Mouse (Mus musculus) intestine, embryonic 16.5 days (tissue): ENCODE results near the gene Kcna10. TPM values are rescaled to one million over a fixed set of nuclear protein-coding genes. Genes with fewer than 3 reads are reported as not detected.

Experiments
- ATAC-seq: fragments of 200-750 bp; cut with Nextera tagmentation; 2 replicates; pipeline ENCODE4 v1.8.0; 2017; ENCODE audit warnings: moderate TSS enrichment, moderate library complexity
- H3K27ac ChIP-seq: fragments of 300-500 bp; sonication (generic); 2 replicates; pipeline ENCODE4 v1.5.1; 2014; ENCODE audit warnings: mild to moderate bottlenecking, low read length
- H3K27me3 ChIP-seq: fragments of 300-500 bp; sonication (generic); replicated peaks from 2 replicates; pipeline ENCODE4 v1.6.1; 2014; ENCODE audit warnings: low read length, control low read depth, mixed read lengths; ENCODE audit not compliant: control insufficient read depth, insufficient read depth
- H3K36me3 ChIP-seq: fragments of 300-500 bp; sonication (generic); 2 replicates; pipeline ENCODE4 v1.6.1; 2014; ENCODE audit warnings: low read length, control low read depth; ENCODE audit not compliant: control insufficient read depth, insufficient read depth
- H3K4me1 ChIP-seq: fragments of 300-500 bp; sonication (generic); 2 replicates; pipeline ENCODE4 v1.6.1; 2014; ENCODE audit warnings: low read length, control low read depth, mixed read lengths; ENCODE audit not compliant: control insufficient read depth, insufficient read depth
- H3K4me2 ChIP-seq: fragments of 300-500 bp; sonication (generic); 2 replicates; pipeline ENCODE4 v1.6.1; 2014; ENCODE audit warnings: low read depth, low read length, control low read depth
- H3K4me3 ChIP-seq: fragments of 300-500 bp; sonication (generic); 2 replicates; pipeline ENCODE4 v1.5.1; 2014; ENCODE audit warnings: mild to moderate bottlenecking, low read length
- H3K9ac ChIP-seq: fragments of 300-500 bp; sonication (generic); 2 replicates; pipeline ENCODE4 v1.6.1; 2014; ENCODE audit warnings: low read depth, low read length
- H3K9me3 ChIP-seq: fragments of 300-500 bp; sonication (generic); 2 replicates; pipeline ENCODE4 v1.6.1; 2016; ENCODE audit warnings: low read length, control low read depth; ENCODE audit not compliant: control insufficient read depth
- WGBS: fragments of 180-500 bp; shearing (Covaris S2); extraction: QIAGEN DNeasy Blood & Tissue Kit; methylation state at CpG from one replicate; pipeline ENCODE4 v1.1.7; 2014; 5-methylcytosine and 5-hydroxymethylcytosine counted together
- polyA plus RNA-seq: library from polyadenylated mRNA; unstranded; fragments of >200 nt; fragmentation: Nextera tagmentation; extraction: Ambion mirVana; gene quantifications from 2 replicates; pipeline ENCODE4 v1.2.1, GENCODE M21; 2015

Kcna10 gene
- polyA plus RNA-seq, 1 experiment from 2014 or later: not detected

GRCm38 (mm10) chr3:107216400-107217100 is 33.7 kb downstream of the Kcna10 start:
- H3K36me3 ChIP-seq: no peaks in the 10 kb centered on the region
- WGBS: 49% methylated on average over 8 of the region's 8 CpGs
- ATAC-seq: peak; percentile 95
- peak overlapping the region; percentile 17 for H3K27ac ChIP-seq
- no peak overlapping the region for H3K9ac ChIP-seq
- no peak overlapping the region for H3K4me3 ChIP-seq
- H3K4me2 ChIP-seq: no peak overlapping the region; the same call in 1 of the 2 replicates
- H3K9me3 ChIP-seq: no peaks in the 10 kb centered on the region
- no peaks in the 10 kb centered on the region for H3K27me3 ChIP-seq
- H3K4me1 ChIP-seq: peaks cover 4% of the 10 kb centered on the region; the same call in 1 of the 2 replicates

- 62% methylated on average over 3 of the region's 3 CpGs for WGBS
- no peak overlapping the region; the same call in 1 of the 2 replicates for H3K4me2 ChIP-seq
Measured at GRCm38 (mm10) chr3:107217101-107217480, 34.2 kb downstream of the Kcna10 start.

GRCm38 (mm10) chr3:107218572-107218971 is 35.7 kb downstream of the Kcna10 start:
- no peak for ATAC-seq
- Histone ChIP-seq H3K27me3 (no peaks in the 10 kb centered on the region), H3K4me2 (no peak overlapping the region), H3K36me3 (no peaks in the 10 kb centered on the region), H3K4me1 (peaks cover 4% of the 10 kb centered on the region; the same call in 1 of the 2 replicates), H3K9ac (no peak overlapping the region), H3K9me3 (no peaks in the 10 kb centered on the region), H3K27ac (no peak overlapping the region), H3K4me3 (no peak overlapping the region)
- 87% methylated on average over 7 of the region's 7 CpGs for WGBS

More at GRCm38 (mm10) chr3:107217101-107217480, 34.2 kb downstream of the Kcna10 start:
- no peak overlapping the region for H3K4me3 ChIP-seq
- peak; percentile 61 for ATAC-seq
- no peaks in the 10 kb centered on the region for H3K9me3 ChIP-seq
- H3K27ac ChIP-seq: peak overlapping the region; percentile 17; the same call in 1 of the 2 replicates
- no peaks in the 10 kb centered on the region for H3K36me3 ChIP-seq
- no peaks in the 10 kb centered on the region for H3K27me3 ChIP-seq
- H3K9ac ChIP-seq: no peak overlapping the region
- H3K4me1 ChIP-seq: peaks cover 4% of the 10 kb centered on the region; the same call in 1 of the 2 replicates

GRCm38 (mm10) chr3:107221608-107222007 is 38.8 kb downstream of the Kcna10 start, which contains the start of gene Cym:
Gene Cym, minus strand, starts transcription at chr3:107221732.
- Histone ChIP-seq H3K27me3 (no peaks in the 10 kb centered on the region), H3K36me3 (no peaks in the 10 kb centered on the region), H3K4me3 (no peak within 1 kb of the TSS), H3K9ac (no peak within 1 kb of the TSS), H3K4me2 (no peak within 1 kb of the TSS), H3K4me1 (no peaks in the 10 kb centered on the region), H3K9me3 (no peaks in the 10 kb centered on the region), H3K27ac (no peak within 1 kb of the TSS)
- no peak for ATAC-seq
- 66% methylated on average over 10 of the region's 10 CpGs for WGBS

- no peak overlapping the region for H3K27ac ChIP-seq
- WGBS: 41% methylated on average over 1 of the region's 1 CpGs
- H3K4me2 ChIP-seq: no peak overlapping the region
- no peaks in the 10 kb centered on the region for H3K36me3 ChIP-seq
- H3K4me3 ChIP-seq: no peak overlapping the region
- ATAC-seq: no peak
- no peaks in the 10 kb centered on the region for H3K27me3 ChIP-seq
- H3K4me1 ChIP-seq: no peaks in the 10 kb centered on the region
- H3K9me3 ChIP-seq: no peaks in the 10 kb centered on the region
- no peak overlapping the region for H3K9ac ChIP-seq
Measured at GRCm38 (mm10) chr3:107223230-107223629, 40.4 kb downstream of the Kcna10 start.

- H3K4me2 ChIP-seq: no peak overlapping the region
- ATAC-seq: no peak
- no peaks in the 10 kb centered on the region for H3K9me3 ChIP-seq
- 82% methylated on average over 5 of the region's 5 CpGs for WGBS
- H3K27me3 ChIP-seq: no peaks in the 10 kb centered on the region
- H3K9ac ChIP-seq: no peak overlapping the region
- no peaks in the 10 kb centered on the region for H3K36me3 ChIP-seq
- no peak overlapping the region for H3K4me3 ChIP-seq
- H3K4me1 ChIP-seq: 0 out of 2 replicates have a peak, but pooled peaks cover 6% of the 10 kb centered on the region
- H3K27ac ChIP-seq: no peak overlapping the region
Measured at GRCm38 (mm10) chr3:107225820-107226219, 43.0 kb downstream of the Kcna10 start.

GRCm38 (mm10) chr3:107229221-107229620 is 46.4 kb downstream of the Kcna10 start:
- 57% methylated on average over 5 of the region's 5 CpGs for WGBS

GRCm38 (mm10) chr3:107229822-107230221 is 47.0 kb downstream of the Kcna10 start:
- WGBS: 48% methylated on average over 5 of the region's 5 CpGs
- H3K4me1 ChIP-seq: 0 out of 2 replicates have a peak, but pooled peaks cover 9% of the 10 kb centered on the region
- H3K4me3 ChIP-seq: no peak overlapping the region
- H3K9ac ChIP-seq: no peak overlapping the region
- no peak overlapping the region for H3K4me2 ChIP-seq
- H3K27me3 ChIP-seq: no peaks in the 10 kb centered on the region
- ATAC-seq: peak; percentile 93
- H3K36me3 ChIP-seq: no peaks in the 10 kb centered on the region
- H3K9me3 ChIP-seq: no peaks in the 10 kb centered on the region
- H3K27ac ChIP-seq: no peak overlapping the region

More at GRCm38 (mm10) chr3:107229221-107229620, 46.4 kb downstream of the Kcna10 start:
- Histone ChIP-seq H3K9ac (no peak overlapping the region), H3K4me1 (0 out of 2 replicates have a peak, but pooled peaks cover 9% of the 10 kb centered on the region), H3K9me3 (no peaks in the 10 kb centered on the region), H3K27ac (peak overlapping the region; percentile 21; the same call in 1 of the 2 replicates), H3K4me2 (no peak overlapping the region), H3K36me3 (no peaks in the 10 kb centered on the region), H3K4me3 (no peak overlapping the region), H3K27me3 (no peaks in the 10 kb centered on the region)
- no peak for ATAC-seq

- peak; percentile 84 for ATAC-seq
- Histone ChIP-seq H3K4me2 (no peak within 1 kb of the TSS; the same call in 1 of the 2 replicates), H3K9me3 (no peaks in the 10 kb centered on the region), H3K4me1 (0 out of 2 replicates have a peak, but pooled peaks cover 9% of the 10 kb centered on the region), H3K27ac (peak within 1 kb of the TSS; percentile 21; the same call in 1 of the 2 replicates), H3K27me3 (no peaks in the 10 kb centered on the region), H3K36me3 (no peaks in the 10 kb centered on the region), H3K4me3 (no peak within 1 kb of the TSS), H3K9ac (no peak within 1 kb of the TSS)
- 14% methylated on average over 1 of the region's 1 CpGs for WGBS
Measured at GRCm38 (mm10) chr3:107230527-107230926, 47.7 kb downstream of the Kcna10 start, which contains the start of gene A630076J17Rik. Gene A630076J17Rik, plus strand, starts transcription at chr3:107230614.
